Mouse (Mus musculus) heart, postnatal 4 days (tissue): ENCODE measurements around the gene Actl9. TPM values are rescaled to one million over a fixed set of nuclear protein-coding genes. Genes with fewer than 3 reads are reported as not detected.

Experiments used
- DNase-seq: peaks from one replicate; pipeline ENCODE4 v3.0.0; 2021
- total RNA-seq, 2 experiments: library from RNA; stranded (reverse); gene quantifications; 2 replicates each; pipeline ENCODE4 v1.2.3; 2021

The Actl9 gene
- total RNA-seq = not detected

DNA sequence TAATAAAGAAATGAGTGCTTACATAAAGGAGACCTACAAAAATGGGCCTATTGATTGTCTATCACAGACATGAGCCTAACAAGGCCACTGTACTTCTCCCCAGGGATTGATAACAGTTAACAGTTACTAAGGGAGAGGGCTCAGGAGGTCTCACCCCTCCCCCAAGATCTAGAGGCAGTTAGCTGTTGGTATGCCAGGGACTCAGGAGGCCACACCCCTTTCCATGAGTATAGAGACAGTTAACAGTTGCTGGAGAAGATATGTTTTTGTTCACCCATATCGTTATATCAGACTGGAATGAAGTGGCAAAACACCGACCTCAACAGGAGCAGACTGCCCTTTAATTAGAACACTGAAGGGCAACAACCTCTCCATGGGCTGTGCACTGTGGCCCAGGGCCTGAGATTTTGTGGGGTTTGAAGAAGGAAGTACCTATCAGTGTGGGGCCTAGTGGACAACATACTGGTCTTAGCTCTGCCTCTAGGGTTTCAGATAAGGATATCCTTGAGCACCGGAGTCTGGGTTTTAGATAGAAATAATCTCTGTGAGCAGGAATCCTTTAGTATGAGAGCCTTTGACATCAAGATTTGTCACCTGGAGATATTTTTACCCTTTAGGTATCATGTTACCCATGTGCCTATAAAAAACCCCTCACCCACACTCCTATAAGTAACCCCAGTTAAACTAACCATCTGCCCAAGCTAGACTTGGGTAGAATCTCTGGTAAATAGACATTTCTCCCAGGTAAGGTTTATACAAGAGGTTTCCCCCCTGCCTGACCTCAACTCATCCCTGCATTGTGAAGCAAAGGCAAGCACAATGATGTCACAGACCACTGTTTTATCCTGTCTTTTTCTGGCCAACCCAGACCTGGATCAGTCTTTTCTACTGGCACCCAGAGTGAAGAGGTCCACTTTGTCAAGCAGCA lies at the start of gene Actl9:
Gene Actl9, plus strand, starts transcription at position 878 of the 928 bp plus-strand sequence.
- DNase-seq = no peak

DNA sequence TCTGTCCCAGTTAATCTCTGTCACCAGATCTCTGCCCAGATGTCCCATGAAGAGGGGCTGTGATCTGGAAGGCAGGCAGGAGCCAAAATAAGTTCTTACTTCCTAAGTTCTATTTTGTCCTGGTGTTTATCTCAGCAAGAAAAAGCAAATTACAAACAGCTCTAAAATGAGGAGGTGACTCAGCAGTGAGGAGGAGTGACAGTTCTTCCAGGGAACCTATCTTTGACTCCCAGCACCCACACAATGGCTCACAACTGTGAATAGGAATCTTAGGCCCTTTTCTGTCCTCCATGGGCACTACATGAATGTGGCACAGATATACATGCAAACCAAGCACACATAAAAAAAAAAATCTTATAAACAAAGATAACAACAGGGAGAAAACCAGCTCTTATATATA lies 47.0 kb upstream of the Actl9 start:
- no peak for DNase-seq

DNA sequence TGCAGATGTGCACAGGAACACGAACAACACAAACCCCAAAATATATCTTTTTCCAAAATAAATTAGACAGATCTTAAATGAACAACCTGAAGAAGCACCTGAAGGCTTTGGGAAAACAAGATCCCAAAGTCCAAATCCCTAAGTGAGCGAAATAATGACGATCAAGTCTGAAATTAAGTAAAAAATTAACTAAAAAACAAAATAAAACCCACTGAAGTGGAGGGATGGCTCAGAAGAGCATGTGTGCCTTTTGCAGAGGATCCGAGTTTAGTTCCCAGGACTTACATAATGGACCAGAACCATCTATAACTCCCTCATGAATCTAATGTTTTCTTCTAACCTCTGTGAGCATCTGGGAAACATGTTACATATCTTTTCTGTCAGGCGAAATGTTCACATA lies 40.4 kb upstream of the Actl9 start:
- no peak for DNase-seq

DNA sequence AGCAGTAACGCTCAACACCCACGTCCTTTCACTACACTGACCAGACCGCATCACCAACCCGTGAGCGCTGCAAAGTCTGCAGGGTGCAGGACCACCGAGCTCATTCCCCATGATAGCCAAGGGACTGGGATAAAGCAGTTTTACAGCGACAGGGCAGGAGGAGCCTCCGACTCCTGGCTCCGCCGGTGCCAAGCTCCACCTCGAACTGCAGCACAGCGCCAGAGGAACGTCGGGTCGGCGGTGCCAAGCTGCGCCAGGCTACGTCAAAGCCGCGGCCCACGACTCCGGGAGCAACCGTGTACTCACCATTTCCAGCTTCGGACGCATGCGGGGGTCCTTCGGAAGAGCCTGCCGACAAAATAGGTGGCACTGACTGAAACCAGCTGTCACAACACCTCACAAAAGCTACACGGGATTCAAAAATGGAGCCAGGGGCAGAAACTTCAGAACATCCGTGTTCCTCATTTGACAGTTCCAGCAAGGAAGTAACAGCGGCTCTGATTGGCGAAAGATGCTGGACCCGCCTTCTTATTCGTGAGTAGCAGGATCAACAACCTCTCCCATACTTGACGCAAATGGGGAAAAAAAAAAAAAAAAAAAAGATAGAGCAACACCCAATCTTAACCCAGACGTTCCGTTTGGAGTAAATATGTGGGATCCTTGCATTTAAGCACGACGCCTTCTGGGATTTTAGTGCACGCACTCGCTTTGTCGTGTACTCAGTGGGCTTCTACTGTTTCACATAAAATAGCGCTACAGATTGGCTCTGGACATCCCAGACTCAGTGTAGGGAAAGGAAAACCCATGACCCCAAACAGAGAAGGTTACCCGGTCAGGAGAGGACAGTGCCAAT lies 38.3 kb upstream of the Actl9 start, which contains the start of gene Zfp101:
Gene Zfp101, minus strand, starts transcription at position 460 of the 853 bp plus-strand sequence.
- DNase-seq = peak; percentile 90

DNA sequence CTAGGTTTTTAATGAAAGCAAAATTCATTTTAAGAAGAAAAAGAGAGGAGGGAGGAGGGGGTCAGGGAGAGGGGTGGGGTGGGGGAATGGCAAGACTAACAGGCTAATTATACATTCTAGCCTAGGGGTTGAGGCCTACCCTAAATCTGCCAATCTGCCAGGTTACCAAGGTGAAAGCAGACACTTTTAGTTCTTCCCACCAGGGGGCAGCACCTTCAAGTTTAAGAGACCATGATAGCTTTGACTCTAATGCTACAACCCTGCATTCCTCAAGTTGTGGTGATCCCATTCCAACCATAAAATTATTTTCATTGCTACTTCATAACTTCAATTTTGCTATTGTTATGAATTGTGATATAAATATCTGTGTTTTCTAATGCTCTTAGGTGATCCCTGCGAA lies 6.5 kb downstream of the Actl9 start:
- peak; percentile 87 for DNase-seq

DNA sequence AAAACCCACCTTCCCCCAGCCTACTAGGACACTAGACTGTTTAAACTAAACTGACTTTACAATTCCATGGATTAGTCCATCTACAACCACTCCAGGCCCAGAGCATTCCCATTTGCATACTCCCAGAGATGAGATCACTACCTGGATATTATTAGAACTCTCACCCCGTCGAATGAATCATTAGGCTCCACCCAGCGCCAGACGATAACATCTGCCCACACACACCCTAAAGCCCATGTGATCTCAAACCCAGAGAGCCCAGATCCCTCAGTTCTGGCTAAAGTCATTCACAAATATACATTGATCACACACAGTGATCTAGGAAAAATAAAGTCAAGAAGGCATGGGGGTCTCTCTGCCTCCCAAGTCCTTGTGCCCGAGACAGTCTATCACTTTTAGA lies 7.2 kb downstream of the Actl9 start:
- DNase-seq = no peak

DNA sequence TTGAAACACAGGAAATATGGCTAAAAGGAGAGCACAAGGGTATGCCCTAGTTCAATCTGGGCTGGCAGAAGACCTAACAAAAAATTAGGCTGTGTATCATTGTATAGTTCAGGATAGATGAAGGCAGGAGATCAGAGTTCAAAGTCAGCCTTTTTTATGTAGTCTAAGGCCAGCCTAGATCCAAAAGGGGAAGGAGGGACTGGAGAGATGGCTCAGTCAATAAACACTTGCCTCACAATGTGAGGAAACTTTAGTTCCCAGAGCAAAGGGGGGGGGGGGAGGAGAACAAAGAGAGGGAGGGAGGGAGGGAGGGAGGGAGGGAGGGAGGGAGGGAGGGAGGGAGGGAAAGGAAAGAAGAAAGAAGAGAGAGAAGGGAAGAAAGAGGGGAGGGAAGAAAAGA lies 8.5 kb downstream of the Actl9 start:
- DNase-seq = no peak

DNA sequence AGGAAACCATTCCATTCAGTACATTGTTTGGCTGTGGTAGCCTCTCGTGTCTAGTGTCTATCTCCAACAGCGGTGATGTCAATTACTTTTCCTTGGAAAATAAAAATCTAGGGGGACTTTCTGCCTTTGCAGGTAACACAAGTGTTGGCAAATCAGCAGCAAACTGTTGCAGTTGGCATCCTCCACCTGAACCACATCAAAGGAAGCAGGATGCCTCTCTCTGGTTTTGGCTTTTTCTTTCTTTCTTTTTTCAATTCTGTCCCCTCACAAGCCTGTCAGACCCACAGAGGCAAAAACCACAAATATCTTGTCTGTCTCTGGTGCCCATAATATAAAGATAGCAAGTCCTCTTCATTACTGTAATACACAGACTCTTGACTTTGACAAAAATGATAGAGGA lies 23.9 kb downstream of the Actl9 start:
- no peak for DNase-seq

DNA sequence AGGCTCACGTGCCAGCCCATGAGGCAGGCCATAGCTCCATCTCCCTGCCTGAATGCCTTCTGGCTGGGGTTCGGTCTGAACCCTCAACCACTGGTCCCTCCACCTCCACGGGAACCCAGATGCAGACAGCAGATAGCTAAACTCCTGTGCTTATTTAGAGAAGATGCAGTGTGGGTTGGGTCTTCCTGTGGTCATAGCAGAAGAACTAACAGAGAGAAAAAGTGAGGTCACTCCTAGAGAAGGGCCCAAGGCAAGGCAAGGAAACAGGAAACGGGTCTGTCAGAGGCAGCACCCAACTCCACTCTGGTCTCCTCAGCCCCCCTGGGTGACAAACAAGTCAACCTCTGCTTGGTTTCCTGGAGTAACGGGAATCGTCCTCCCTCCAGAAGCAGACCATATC lies 38.5 kb downstream of the Actl9 start:
- DNase-seq = no peak

Other genes with a start within 250 kb of the Actl9 start
- gene Olfr239, start 241.6 kb upstream of the Actl9 start, total RNA-seq = not detected
- gene Olfr1564, start 211.2 kb upstream of the Actl9 start, total RNA-seq = under 1 TPM; 0.19 to 0.29 TPM
- 10 to 100 TPM; 10.5 to 11.4 TPM for gene Zfp955a, start 177.8 kb upstream of the Actl9 start, total RNA-seq
- gene Olfr63, start 168.2 kb upstream of the Actl9 start, total RNA-seq = under 1 TPM in 1 of 2 experiments, not detected in 1; 0.07 TPM
- gene Zfp955b, start 143.4 kb upstream of the Actl9 start, total RNA-seq = 10 to 100 TPM; 10.6 to 11.9 TPM
- 10 to 100 TPM; 11.3 to 12.7 TPM for gene Zfp81, start 74.0 kb upstream of the Actl9 start, total RNA-seq
- gene Zfp101, start 38.3 kb upstream of the Actl9 start, total RNA-seq = 1 to 10 TPM; 7.2 to 9.7 TPM
- gene Adamts10, start 91.3 kb downstream of the Actl9 start, total RNA-seq = 10 to 100 TPM; 35.3 to 36.1 TPM
- 1 to 10 TPM; 1.2 to 2.3 TPM for gene Myo1f, start 122.8 kb downstream of the Actl9 start, total RNA-seq
- gene Zfp414, start 196.2 kb downstream of the Actl9 start, total RNA-seq = 10 to 100 TPM; 25.4 to 27.5 TPM
- gene Pram1, start 205.2 kb downstream of the Actl9 start, total RNA-seq = not detected